Mouse (Mus musculus): ENCODE measurements around the gene Prkci.

DNA sequence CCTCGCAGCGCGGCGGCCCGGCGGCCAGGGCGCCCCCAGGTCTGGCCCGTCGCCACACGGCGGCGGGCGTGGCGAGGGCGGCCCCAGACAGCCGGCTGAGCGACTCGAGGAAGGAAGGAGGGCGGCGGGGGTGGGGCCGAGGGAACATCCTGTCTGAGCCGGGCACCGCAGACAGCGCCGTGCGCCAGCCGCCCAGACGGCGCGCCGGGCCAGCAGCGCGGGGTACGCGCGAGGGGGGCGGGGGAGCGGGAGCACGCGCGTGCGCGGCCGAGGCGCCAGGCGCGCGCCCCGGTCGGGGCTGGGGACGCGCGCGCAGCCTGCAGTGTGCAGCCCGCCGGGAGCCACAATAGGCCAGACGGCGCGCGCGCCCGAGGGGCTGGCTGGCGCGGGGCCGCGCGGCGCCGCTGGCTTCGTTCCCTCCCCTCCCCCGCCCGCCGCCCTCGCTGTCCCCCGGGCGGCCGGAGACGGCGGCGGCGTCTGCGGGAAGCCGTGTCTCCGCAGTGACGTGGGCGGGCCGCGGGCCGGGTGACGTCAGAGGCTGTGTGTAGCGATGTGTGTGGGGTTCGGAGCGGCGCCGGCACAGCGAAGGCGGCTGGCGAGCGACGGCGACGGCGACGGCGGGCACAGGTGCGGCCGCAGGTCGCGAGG, 99.1 kb downstream of the Prkci start, which contains the start of gene Skil:
- TF ChIP-seq CTCF (IDR thresholded peaks at IDR 0.05; ENCODE audit: low read depth, low read length) (no peak), POLR2A (IDR thresholded peaks at IDR 0.05; ENCODE audit: borderline replicate concordance, low read depth, low read length) (no peak)

All from bone marrow macrophage, adult 2 months (primary cell).